Mouse (Mus musculus) brain, embryonic 18.5 days (tissue): ENCODE results near the gene Kcna2.

Source experiments
- DNase-seq: peaks from one replicate; pipeline ENCODE4 v3.0.0-alpha.2; 2012; ENCODE audit warnings: low read depth, low spot score

Kcna2 gene

GRCm38 (mm10) chr3:107100811-107101455, at the start of gene Kcna2:
Gene Kcna2 (plus strand): TSS chr3:107101146.
- no peak for DNase-seq

GRCm38 (mm10) chr3:107061468-107061867, 39.5 kb upstream of the Kcna2 start:
- no peak for DNase-seq

- no peak for DNase-seq
Measured at GRCm38 (mm10) chr3:107062771-107063170, 38.2 kb upstream of the Kcna2 start.

- peak; percentile 64 for DNase-seq
Measured at GRCm38 (mm10) chr3:107065510-107066095, 35.3 kb upstream of the Kcna2 start.

GRCm38 (mm10) chr3:107066165-107066850, 34.6 kb upstream of the Kcna2 start:
- peak; percentile 20 for DNase-seq

GRCm38 (mm10) chr3:107067245-107067644, 33.7 kb upstream of the Kcna2 start:
- no peak for DNase-seq

- DNase-seq: no peak
Measured at GRCm38 (mm10) chr3:107073863-107074262, 27.1 kb upstream of the Kcna2 start.

- no peak for DNase-seq
Measured at GRCm38 (mm10) chr3:107075705-107076104, 25.2 kb upstream of the Kcna2 start.

GRCm38 (mm10) chr3:107076658-107077057, 24.3 kb upstream of the Kcna2 start:
- no peak for DNase-seq

- no peak for DNase-seq
Measured at GRCm38 (mm10) chr3:107077101-107077500, 23.8 kb upstream of the Kcna2 start.

GRCm38 (mm10) chr3:107080803-107081202, 20.1 kb upstream of the Kcna2 start:
- DNase-seq: no peak

- no peak for DNase-seq
Measured at GRCm38 (mm10) chr3:107081227-107081626, 19.7 kb upstream of the Kcna2 start.

- no peak for DNase-seq
Measured at GRCm38 (mm10) chr3:107084586-107084985, 16.4 kb upstream of the Kcna2 start.

- no peak for DNase-seq
Measured at GRCm38 (mm10) chr3:107087410-107087809, 13.5 kb upstream of the Kcna2 start.

GRCm38 (mm10) chr3:107088820-107089219, 12.1 kb upstream of the Kcna2 start:
- no peak for DNase-seq

GRCm38 (mm10) chr3:107089475-107089874, 11.5 kb upstream of the Kcna2 start:
- no peak for DNase-seq

- DNase-seq: no peak
Measured at GRCm38 (mm10) chr3:107090001-107090400, 10.9 kb upstream of the Kcna2 start.

- no peak for DNase-seq
Measured at GRCm38 (mm10) chr3:107090403-107091150, 10.4 kb upstream of the Kcna2 start.

- DNase-seq: no peak
Measured at GRCm38 (mm10) chr3:107094028-107094427, 6.9 kb upstream of the Kcna2 start.

- no peak for DNase-seq
Measured at GRCm38 (mm10) chr3:107096269-107096731, 4.6 kb upstream of the Kcna2 start.

- no peak for DNase-seq
Measured at GRCm38 (mm10) chr3:107099866-107100265, 1.1 kb upstream of the Kcna2 start.

- no peak for DNase-seq
Measured at GRCm38 (mm10) chr3:107101456-107101786, 475 bp downstream of the Kcna2 start.
